Mouse (Mus musculus) gonadal fat pad, adult 2 months (tissue): ENCODE measurements around the gene Mfsd13b. TPM values are rescaled to one million over a fixed set of nuclear protein-coding genes. Genes with fewer than 3 reads are reported as not detected.
A peak's percentile ranks its signal among the peaks of the same experiment; 100 is the strongest.
"Not testable (repeated sequence)": the region's sequence is repeated elsewhere in the genome, so short reads cannot be mapped to it uniquely, and the experiment has no call there.

Experiments used
- DNase-seq: peaks from one replicate; pipeline ENCODE4 v3.0.0-alpha.2; 2012; ENCODE audit warnings: low read depth
- polyA plus RNA-seq: library from polyadenylated mRNA; depleted of rRNA; stranded (reverse); fragments of >200 nt; gene quantifications from 2 replicates; pipeline ENCODE4 v1.2.3, GENCODE M21; 2012; rRNA removed

Gene Mfsd13b
- polyA plus RNA-seq, result 0.85 and 1.00 TPM in 2 replicates

DNA sequence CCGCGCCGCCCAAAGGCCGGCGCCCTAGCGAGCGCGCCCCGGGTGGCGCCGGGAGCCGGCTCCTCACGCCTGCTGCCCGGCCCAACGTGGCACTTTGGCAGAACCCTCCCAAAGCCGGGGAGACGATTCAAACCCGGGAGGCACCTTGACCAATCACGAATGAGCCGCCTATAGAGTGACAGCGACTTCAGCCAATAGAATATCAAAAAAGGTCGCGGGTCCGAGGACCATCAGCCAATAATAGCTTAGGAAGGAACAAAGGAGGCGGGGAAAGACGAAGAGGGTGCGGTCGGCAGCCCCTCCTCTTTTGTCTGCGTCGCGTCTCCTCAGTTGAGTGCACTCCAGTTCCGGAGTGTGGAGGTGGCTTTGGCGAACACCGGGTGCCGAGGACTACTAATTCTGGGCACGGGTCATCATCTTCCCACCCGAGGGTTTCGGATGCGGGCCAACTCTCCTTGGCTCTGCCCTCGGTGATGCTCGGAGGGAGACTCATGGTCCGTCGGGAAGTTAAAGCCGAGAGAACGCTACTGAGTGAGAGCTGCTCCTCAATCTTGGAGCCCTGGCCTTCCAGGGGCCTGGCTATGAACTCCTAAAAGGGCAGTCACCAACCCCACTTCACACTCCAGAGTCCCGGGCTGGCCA lies at the start of gene Mfsd13b, which contains the start of gene Cdr2:
Mfsd13b (plus strand) TSS at position 310 of the 642 bp plus-strand sequence.
Cdr2 (minus strand) TSS at position 113 of the 642 bp plus-strand sequence.
- peak; percentile 87 for DNase-seq

DNA sequence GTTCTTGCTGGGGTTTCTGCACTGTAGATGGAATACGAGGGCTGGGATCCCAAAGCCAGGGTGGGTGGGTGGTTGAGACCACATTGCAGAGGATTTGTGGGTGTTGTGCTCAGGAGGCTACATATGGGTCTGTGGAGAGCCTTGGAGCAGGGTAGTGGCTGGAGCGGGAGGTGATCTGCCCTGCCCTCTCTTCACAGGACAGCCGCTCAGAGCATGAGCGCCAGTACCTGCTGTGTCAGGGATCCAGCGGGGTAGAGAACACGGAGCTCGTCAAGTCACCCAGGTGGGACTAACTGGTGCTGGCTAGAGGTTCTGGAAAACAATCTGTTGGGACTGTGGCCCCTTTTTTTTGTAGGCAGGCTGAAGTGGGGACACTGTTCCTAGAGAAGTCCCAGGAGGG lies 49.2 kb upstream of the Mfsd13b start:
- DNase-seq, result no peak

DNA sequence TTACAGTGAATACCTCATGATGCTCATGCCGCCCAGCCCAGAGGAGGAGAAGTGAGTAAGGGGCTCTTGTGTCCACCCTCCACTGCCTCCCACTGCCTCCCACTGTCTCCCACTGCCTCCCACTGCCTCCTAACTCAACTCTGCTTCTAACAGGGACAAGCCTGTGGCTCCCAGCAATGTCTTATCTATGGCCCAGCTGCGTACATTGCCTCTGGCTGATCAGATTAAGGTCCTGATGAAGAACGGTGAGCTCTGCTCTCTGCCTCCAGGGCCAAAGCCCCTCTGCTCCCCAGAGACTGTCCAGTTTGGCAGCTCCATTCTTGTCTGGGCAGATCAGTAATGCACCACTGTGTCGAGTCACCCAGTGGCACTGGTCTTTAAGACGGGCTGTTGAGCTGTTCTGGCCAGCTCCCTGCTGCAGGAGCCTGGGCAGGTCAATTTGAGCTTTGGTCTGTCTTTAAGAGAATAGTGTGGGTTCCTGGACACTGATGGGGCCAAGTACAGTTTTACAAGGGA lies 48.6 kb upstream of the Mfsd13b start:
- DNase-seq, result no peak

DNA sequence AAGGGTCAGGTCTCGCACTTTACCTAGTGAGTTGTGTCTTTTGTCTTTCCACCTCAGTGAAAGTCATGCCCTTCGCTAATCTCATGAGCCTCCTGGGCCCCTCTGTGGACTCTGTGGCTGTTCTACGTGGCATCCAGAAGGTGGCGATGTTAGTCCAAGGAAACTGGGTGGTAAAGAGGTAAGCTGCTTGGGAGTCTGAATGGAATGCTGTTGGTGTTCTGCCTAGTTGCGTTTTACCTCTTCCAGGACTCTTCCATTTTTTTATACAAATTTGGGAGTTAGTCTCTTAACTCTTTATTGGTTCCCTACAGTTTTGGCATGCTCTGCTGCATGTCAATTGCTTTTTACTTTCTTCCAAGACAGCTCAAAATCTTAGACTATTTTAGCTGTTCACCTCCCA lies 47.6 kb upstream of the Mfsd13b start:
- no peak for DNase-seq

DNA sequence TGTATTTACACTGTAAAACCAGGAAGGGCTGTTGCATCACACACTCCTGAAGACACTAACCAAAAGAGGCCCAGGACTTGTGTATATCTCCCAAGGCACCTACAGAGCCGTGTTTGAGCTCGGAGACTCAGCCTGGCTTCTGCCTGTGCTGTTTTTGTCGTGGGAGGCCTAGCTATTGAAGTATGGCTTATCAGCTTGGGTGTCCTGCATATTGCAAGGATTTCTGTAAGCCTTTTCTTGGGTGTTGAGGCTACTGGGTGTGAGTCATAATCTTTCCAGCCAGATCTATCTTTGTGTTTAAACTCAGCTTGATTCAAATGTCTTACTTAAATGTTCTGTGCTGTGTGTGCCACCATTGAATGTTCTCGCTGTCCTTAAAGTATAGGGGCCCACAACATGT lies 45.8 kb upstream of the Mfsd13b start:
- no peak for DNase-seq

DNA sequence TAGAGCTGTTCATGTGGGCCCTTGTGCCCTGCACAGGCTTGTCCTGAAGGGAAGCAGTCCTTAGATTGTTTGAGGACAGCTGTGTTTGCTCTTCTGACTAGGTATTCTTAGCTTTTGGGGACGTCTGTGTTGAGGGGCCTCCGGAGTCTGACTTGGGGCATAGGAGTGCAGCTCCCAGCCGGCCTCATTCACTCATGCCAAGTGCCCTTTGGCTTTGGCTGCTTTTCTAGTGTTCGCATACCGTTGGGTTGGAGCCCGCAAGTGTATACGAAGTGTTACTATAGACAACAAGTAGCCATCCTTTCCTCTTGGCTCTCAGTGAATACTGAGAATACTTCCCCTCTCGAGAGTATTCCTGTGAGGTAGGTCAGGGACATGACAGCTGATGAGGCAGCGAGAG lies 44.1 kb upstream of the Mfsd13b start:
- no peak for DNase-seq

DNA sequence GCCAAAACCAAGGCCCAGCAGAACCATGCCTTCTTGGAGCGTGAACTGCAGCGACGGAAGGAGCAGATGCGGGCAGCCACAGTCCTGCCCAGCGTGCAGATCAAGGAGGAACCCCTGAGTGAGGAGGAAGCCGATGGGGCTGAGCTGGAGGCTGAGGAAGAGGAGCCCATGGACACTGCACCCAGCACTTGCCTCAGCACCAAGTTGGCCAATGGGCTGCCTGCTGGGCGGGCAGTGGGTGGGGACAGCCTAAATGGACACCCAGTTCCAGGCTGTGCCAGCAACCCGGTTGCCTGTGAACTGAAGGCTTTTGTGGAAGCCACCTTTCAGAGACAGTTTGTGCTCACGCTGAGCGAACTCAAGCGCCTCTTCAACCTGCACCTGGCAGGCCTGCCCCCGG lies 42.0 kb upstream of the Mfsd13b start:
- DNase-seq, result no peak

DNA sequence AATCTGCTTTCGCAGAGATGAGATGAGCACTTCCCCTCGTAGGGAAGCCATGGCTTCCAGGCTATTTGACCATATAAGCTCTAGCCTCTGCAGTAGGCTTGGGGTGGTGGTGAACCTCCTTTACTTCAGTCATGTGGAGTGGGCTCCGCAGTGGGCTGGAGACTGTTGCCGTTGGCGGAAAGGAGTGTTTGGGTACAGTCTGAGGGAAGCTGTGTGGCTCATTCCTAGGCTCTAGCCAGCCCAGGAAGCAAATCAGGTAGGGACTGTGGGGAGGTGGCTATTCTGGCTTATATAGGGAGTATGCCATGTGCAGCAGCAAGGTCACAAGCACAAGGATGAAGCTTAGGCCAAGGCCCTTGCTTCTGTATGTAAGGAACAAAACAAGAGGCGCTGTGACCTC lies 41.1 kb upstream of the Mfsd13b start:
- DNase-seq, result no peak

DNA sequence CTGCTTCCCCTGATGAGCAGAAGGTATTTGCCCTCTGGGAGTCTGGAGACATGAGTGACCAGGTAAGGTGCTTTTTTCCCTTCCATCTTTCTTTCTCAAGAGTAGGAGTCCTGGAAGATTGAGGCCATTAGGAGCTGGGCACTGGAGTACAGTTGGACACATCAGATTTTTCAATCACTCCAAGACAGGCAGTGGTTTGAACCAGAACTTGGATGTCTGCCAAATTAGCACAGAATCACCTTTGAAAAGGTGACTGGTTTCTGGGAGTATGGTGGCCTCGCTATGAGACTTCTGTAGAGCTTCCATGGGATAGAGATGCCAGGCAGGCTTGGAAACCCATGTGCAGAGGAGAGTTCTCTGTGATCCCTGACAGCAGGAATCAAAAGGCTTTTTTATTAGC lies 39.8 kb upstream of the Mfsd13b start:
- DNase-seq, result no peak

DNA sequence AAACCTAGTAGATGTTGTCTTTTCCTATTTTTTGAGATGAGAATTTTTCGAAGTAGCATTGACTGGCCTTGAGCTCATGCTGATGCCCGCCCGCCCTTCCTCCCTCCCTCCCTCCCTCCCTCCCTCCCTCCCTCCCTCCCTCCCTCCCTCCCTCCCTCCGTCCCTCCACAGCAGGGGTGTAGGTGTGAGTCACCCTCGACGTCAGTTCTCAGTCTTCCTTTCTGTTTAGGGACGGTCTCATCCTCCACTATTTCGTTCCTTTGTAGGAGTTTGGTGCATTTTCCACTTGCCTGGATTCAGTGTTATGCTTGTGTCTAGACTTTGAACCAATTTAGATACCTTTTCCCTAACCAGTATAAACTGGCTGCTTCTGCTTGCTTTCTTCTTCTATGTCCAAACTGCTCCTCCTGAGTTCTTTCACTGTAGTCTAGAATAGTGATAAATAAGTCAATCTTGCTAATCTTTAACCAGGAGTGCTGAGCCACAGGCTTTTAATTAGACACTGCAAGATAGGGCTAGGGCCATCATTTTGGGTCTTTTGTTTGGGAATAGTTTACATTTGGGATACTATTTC lies 38.3 kb upstream of the Mfsd13b start:
- DNase-seq, result no peak

DNA sequence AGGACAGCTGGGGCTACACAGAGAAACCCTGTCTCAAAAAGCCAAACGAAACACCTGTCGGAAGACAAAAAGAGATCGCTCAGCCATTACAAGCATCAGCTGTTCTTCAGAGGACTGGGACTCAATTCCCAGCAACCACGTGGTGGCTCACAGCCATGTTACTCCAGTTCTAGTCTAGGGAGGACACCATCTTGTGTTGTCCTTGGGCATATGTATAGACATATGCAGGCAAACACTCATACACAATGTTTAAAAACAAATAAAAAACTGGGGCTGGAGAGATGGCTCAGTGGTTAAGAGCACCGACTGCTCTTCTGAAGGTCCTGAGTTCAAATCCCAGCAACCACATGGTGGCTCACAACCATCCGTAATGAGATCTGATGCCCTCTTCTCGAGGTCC lies 28.7 kb upstream of the Mfsd13b start:
- DNase-seq, result not testable (repeated sequence)

DNA sequence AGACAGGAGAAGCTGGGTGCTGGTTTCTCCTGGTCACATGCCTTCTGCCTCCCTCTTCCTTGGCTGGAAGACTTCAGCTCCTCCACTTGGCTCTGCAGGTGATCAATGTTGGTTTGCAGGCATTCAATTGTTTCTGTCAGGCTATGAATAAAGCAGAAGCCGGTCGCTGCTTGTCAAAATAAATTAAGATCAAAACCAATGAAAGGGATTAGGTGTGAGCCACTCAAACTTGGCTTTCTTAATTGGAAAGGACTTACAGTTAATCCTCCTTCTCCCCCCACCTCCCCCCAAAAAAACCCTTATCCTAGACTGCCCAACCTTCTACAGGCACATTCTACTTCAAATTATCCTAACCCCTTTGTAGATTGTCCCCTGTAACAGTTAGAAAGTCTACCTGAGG lies 22.2 kb upstream of the Mfsd13b start:
- no peak for DNase-seq

DNA sequence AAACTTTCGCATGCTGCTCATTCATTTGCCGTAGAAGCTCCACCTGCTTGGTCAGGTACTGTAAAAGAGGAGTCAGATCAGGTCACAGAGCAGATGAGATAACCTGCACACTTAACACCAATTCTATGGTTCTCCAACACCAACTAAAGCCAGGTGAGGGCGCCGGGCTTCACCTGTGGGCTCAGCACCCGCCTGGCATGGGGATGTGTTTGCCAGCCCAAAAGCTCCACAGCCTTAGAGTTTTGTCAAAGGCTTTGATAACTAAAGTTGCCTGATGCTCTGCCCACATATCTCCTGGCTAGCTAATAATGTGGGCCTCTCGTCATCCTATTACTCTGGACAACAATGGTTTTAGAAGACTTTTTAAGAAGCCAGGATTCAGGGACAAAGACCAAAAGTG lies 21.7 kb upstream of the Mfsd13b start:
- DNase-seq, result no peak

DNA sequence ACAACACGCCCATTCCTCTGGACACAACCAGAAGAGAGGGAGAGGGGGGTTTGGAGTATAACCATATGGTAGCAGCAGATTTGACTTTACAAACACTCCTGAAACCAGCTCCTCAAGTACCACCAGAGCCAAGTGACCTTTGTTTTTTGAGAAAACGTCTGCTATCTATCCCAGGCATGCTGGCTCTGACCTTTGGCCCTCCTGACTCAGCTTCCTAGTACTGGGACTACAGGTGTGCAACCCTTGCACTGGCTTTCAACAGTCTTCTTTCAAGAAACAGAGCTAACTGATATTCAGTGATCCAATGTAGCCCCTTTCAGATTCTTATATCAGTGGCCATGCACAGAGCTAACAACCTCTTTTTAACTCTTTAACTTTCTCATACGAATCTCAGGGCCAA lies 20.4 kb upstream of the Mfsd13b start:
- DNase-seq, result no peak

DNA sequence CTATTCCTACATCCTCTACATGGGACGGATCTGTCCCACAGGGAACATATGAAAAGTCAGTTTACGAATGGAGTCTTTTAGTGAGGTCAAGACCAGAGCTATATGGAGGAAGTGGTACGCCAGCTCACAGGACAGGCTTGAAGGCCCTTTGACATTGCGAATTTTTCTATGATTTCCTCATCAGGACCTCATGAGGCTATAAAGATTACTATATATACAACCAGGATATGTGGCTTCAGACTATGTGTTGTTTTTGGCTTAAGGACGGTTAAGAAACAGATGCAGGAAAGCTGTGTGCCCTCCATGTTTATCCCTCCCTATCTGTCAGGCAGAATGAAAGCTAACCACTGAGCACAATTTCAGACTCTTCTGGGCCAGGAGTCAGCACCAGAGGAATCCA lies 19.2 kb upstream of the Mfsd13b start:
- no peak for DNase-seq

DNA sequence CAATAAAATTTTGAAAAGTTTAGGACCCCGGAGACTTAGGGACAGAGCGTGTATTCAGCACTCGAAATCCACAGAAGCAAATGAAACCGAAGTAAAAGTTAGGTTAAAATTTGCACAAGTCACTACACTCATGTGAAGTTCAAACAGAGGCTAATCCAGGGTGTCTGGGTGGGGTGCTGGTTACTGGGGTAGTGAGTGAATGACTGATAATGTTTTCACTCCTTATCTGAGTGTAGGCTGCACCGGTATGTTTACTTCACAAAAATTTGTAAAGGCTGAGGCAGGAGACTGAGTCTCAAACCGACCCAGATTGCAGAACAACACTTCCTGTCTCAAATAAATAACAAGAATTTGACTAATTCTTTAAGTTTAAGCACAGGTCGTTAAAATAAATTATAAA lies 13.1 kb upstream of the Mfsd13b start:
- no peak for DNase-seq

DNA sequence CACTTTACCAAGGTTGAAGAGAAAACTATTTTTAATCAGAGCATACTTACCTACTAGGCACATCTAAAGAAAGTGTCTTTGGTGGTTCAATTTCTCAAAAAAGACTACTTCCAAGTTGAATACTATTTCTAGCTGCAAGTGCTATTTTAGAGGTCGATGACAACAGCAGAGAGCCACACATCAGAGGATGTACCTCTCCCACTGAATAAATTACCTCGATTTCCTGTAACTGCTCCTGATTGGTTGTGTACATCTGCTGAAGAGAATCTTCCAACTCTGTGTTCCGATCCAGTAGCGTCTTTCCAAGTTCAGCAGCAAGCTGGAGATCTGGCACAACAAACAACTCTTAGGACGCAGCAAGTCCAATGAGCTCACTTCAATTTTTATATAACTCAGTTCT lies 12.2 kb upstream of the Mfsd13b start:
- DNase-seq, result no peak

DNA sequence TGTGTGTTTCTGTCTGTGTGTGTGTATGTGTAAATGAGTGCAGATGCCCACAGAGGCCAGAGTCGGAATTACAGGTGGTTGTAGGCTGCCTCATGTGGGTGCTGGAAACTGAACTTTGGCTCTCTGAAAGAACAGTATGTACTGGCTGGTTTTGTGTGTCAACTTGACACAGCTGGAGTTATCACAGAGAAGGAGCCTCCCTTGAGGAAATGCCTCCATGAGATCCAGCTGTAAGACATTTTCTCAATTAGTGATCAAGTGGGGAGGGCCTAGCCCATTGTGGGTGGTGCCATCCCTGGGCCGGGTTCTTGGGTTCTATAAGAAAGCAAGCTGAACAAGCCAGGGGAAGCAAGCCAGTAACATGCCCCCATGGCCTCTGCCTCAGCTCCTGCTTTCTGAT lies 9.8 kb upstream of the Mfsd13b start:
- DNase-seq, result not testable (repeated sequence)

DNA sequence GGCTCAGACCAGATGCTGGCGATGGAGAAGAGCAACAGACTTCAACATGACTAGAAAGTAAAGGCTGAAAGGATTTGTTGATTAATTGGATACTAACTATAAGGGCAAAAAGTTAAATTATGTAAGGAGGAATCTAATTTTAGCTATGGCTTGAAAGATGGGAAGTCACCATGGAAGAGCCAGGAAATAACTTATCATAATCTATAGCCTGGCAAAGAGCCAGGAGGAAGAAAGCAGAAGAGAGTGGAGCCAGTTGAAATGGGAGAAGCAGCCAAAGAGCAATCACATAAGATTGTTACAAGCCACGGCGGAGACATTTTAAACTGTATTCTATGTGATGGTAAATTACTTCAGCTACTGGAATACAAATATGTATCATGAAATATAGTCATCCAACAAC lies 8.3 kb upstream of the Mfsd13b start:
- no peak for DNase-seq

DNA sequence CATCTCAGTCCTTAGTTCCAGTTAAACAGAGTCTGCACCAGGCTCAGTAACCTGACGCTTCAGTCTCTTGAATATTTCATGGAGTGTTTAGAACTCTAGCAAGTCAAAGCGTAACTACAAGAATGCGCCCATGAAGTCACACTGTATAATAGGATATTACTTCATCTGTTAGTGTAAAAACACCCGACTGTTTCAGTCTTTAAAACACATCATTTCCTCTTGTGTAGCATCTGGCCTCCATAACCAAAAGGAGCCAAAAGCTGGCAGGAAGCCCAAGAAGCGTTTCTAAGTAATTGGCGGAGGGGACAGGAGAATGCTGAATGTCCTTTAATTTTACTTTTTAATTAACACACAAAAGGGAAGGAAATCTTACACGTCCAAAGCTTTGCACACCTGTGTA lies 5.2 kb upstream of the Mfsd13b start:
- DNase-seq, result no peak

DNA sequence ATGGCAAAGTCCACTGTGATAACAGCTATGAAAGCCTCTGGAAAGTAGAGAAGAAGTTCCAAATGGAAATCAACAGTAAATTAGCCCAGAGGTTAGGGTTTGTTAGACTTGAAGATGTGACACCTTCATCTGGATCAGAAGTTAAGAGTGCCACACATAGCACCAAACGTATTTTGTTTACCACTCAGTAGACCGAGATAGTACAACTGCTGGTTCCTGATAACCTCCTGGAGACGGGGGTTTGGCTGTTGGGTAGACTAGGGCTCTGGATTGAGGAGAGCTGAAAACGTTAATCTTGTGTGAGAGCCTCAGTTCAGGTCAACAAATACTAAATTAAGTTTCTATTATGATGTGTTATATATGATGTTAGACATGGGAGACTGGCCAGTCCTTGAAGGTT lies 2.3 kb upstream of the Mfsd13b start:
- no peak for DNase-seq

DNA sequence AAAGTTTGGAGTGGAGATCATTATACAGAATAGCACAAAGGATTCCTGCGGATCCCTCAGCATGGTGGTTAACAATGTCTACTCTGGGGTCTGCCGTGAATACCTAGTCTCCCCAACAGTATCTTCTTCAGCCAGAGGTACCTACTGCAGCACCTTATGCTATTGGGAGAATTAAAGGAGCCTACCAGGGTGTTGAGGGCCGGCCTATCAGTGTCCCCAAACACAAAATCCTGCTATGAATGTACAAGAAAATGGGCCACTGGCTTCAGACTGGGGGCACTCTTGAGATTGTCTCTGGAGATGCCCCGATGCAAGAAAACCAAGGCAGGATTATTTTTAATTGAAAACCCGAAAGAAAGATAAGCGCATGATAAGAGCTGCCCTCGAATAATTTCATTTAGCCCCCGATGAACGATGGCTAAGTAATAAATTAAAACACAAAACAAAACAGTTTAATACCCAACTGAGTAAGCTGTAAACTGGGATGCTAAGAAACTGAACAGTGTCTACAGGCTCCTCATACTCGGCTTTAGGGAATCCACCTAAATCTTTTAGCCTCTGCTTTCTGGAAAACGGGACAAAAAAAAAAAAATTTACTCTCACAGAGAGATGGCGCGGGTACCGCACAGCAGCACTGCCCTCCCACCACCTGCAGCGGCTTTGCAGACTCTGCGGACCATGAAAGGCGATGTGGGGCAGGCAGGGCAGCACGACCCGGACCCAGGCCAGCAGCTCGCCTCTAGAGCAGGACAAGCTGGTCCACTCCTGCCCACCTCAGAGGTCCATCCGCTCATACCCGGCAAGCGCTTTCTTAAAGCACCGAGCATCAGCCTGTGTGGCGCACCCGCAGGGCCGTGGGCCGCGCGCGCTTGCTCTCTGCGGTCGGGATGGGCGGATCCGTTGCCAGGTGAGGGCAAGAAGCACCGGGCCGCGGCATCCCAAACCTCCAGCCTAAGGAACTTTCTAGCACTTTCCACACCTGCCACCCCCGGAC lies 1.1 kb upstream of the Mfsd13b start:
- DNase-seq, result no peak

DNA sequence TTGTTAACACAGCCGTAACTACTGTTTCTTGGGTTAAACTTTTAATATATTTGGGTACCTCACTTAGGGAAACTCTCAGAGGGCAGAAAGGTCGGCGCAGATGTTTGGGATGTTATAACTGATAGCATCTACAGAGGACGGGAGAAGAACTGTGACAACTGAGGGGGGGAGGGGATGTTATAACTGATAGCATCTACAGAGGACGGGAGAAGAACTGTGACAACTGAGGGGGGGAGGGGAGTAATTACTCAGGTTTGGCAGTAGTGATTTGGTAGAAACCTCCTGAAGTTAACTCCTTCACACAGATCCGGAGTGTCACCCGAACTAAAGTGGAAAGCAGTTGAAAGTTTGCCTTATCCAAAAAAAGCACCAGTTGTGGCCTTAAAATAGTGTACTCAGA lies 659 bp downstream of the Mfsd13b start:
- DNase-seq, result no peak
